Mouse (Mus musculus) large intestine, adult 2 months (tissue): ENCODE measurements at regions not wholly inside any gene's neighbourhood (a gene's known extent, or its start where the extent isn't known, plus 50 kb on each side); places are given as distances from the start of the nearest gene placed in this dataset.
"Not testable (repeated sequence)": the region's sequence is repeated elsewhere in the genome, so short reads cannot be mapped to it uniquely, and the experiment has no call there.

Experiments
- DNase-seq: peaks from one replicate; pipeline ENCODE4 v3.0.0-alpha.2; 2012; ENCODE audit warnings: low read depth, low spot score
- WGBS: fragments of 180-500 bp; shearing (Covaris S2); methylation state at CpG from one replicate; pipeline ENCODE4 v1.1.7; 2018; 5-methylcytosine and 5-hydroxymethylcytosine counted together

- DNase-seq: no peak
- 56% methylated on average over 1 of the region's 1 CpGs for WGBS
Observed at GRCm38 (mm10) chr9:11256848-11257247, 352.3 kb upstream of the Cntn5 start.

- DNase-seq: no peak
- WGBS: 63% methylated on average over 6 of the region's 6 CpGs
Observed at GRCm38 (mm10) chr9:11206829-11207228, 302.3 kb upstream of the Cntn5 start.

- no peak for DNase-seq
Observed at GRCm38 (mm10) chr9:11206267-11206666, 301.7 kb upstream of the Cntn5 start.

DNA sequence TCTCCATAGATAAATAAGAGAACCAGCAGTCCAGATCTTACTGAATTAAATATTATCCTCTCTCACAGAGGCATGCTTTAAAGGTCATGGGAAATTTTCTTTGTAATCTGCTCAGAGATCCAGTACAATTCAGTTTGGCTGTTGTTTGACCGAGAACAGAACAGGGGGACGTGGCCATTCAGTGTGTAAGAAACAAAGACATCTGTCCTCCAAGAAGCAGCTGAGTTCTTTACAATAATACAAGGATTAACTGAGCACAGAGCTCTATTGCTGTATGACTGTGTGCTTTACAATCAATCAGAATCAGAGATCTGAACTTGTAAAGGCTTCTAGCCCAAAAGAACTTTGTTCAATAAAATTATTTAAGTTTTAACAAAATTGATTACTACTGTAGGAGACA, 287.6 kb upstream of the Cntn5 start:
- DNase-seq: no peak
- 52% methylated on average over 2 of the region's 2 CpGs for WGBS

DNA sequence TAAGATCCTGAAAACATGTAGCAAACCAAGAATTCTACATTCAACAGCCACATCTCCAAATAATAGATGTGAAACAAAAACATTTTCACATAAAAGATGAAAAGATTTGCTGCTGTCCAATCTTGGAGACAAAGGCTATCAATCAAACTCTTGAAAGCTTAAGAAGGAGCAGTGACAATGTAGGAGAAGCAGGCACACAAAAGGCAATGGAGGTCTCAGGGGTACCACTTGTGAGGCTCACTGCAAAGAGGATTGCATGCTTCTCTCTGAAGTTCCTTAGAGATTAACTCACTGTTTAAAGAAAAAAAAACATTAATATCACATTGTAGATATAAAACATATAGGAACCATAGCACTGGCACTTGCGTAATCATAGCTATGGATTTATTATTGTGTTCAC, 241.2 kb upstream of the Cntn5 start:
- WGBS: 95% methylated on average over 1 of the region's 1 CpGs

GRCm38 (mm10) chr9:11126833-11127232, 222.3 kb upstream of the Cntn5 start:
- whole genome bisulfite sequencing: 78% methylated on average over 5 of the region's 5 CpGs
- no peak for DNase-seq

More for the DNA sequence above, 241.2 kb upstream of the Cntn5 start:
- DNase-seq: no peak

- DNase-seq: no peak
Observed at GRCm38 (mm10) chr9:11119153-11119552, 214.6 kb upstream of the Cntn5 start.

- not testable (repeated sequence) for DNase-seq
- 87% methylated on average over 3 of the region's 3 CpGs for whole genome bisulfite sequencing
Observed at GRCm38 (mm10) chr9:11107828-11108227, 203.3 kb upstream of the Cntn5 start.

DNA sequence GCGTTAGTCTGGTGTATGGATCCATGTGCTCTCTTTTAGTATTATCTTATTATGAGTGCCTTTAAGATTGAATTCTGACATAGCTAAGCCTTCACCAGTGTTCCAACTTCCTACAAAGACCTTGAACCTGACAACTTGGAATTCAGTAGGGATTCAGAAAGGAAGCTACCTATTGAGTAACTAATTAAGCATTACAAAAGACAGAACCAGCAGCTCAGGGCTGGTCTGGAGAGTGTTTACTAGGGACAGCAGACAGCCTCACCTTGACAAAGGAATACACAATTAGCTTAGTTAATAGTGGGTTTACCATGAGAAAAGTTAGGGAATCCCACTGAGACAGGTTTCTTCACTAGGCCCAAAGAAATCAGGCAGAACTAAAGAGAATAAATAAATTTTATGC, 202.6 kb upstream of the Cntn5 start:
- 95% methylated on average over 1 of the region's 1 CpGs for WGBS
- not testable (repeated sequence) for DNase-seq

DNA sequence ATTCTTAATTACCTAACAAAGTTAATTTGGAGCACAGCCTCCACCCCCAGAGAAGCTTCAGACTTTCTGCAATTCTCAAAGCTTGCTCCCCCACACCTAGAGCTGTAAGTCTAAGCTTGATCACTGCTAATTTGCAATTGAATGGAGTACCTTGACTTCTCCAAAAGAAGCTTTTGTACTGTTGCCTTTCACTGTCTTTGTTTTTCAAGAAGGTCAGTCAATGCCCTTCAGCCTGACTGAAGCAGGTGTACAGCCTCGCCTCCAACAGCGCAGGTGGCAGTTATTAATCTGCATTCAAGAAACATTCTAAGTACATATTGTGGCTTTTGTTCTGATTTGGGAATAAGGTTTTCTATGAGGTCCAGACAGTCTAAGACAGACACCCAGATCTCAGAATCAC, 201.7 kb upstream of the Cntn5 start:
- no peak for DNase-seq
- 84% methylated on average over 2 of the region's 2 CpGs for WGBS

DNA sequence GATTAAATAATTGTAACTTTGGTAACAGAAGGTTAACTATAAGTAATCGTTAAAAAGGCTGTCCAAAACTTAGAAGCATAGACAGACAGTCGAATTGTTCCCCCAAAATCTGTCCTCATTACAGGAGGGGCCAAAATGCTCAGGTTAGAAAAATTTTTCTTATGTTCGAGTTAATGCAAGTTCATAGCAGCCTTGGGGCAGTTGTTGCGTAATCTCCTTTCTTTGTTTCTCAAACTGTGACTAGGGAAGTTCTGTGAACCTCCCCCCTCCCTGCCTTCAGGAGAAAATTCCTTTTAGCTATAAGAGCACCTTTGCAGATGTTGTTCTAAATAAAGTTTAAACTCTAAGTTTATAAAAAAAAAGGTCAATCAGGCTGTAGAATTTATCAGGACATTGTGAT, 198.9 kb upstream of the Cntn5 start:
- WGBS: 71% methylated on average over 4 of the region's 4 CpGs
- DNase-seq: no peak

- DNase-seq: no peak
- WGBS: 43% methylated on average over 1 of the region's 1 CpGs
Observed at GRCm38 (mm10) chr9:11092874-11093273, 188.3 kb upstream of the Cntn5 start.

DNA sequence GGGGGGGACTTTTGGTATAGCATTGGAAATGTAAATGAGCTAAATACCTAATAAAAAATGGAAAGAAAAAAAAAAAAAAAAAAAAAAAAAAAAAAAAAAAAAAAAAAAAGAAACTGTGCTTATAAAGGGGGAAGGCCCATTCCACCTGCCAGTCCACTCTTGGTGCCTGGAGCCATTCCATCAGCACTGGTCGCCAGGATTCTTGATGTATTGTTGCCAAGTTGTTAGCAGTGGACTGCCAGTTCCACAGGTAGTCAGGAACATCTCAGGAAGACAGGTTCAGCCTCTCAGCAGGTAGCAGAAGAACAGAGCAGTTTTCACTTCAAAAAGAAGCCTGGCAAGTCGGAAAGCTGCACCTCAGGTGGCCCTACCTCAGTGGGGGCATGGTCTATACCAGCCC, 162.6 kb upstream of the Cntn5 start:
- 42% methylated on average over 2 of the region's 2 CpGs for WGBS

GRCm38 (mm10) chr9:11062856-11063255, 158.3 kb upstream of the Cntn5 start:
- 50% methylated on average over 1 of the region's 1 CpGs for WGBS
- no peak for DNase-seq

More for the DNA sequence above, 162.6 kb upstream of the Cntn5 start:
- DNase-seq: not testable (repeated sequence)
